Mouse (Mus musculus) mesoderm, embryonic 11.5 days (tissue): ENCODE data around the gene Ikbkg.
"Not testable (repeated sequence)": the region's sequence is repeated elsewhere in the genome, so short reads cannot be mapped to it uniquely, and the experiment has no call there.

Experiments
- DNase-seq: peaks from one replicate; pipeline ENCODE4 v3.0.0-alpha.2; 2012; ENCODE audit warnings: low read depth, low spot score

The Ikbkg gene

DNA sequence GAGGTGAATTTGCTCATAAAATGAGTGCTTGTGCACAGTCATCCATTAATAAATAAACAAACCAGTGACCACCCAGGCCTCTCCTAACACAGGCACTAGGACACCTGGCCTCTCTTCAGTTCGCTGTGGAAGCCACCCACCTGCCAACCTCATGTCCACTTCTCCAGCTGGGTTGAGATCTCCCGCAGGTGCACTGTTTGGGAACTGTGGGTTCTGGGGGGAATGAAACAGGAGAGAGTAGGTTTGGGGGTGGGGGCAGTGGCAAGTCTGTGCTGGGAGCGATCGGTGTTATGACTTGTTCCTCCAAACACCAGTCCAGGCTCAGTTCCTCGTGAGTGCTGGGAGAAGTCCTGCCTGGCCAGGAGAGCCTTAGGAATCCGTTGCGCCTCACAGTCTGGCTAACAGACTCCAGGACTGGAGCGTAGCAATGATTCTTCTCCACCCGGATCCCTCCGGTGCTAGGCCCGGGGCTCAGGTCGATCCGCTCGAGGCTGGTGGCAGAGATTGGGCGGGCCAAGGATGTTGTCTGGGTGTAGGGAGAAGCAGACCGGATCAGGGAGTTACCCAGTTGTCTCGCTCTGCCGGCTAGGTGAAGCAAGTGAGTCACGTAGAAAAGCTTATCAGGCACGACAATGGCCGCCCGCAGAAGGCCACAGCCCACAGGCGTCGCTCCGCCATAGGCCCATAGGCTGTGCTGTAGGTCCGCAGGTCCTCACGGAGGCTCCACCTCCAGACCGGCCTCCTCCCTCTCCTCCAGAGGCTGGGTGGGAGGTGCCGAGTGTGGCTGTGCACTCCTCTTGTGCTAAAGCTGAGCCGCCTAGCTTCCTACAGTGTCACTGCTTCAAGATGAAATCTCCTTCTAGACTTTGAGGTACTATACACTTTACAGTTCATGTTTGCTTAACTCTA lies at the start of gene Ikbkg, which contains the start of gene Fam3a:
Ikbkg (plus strand) TSS at position 756 of the 909 bp plus-strand sequence.
Fam3a (minus strand) TSS at position 738 of the 909 bp plus-strand sequence.
- peak; percentile 88 for DNase-seq

DNA sequence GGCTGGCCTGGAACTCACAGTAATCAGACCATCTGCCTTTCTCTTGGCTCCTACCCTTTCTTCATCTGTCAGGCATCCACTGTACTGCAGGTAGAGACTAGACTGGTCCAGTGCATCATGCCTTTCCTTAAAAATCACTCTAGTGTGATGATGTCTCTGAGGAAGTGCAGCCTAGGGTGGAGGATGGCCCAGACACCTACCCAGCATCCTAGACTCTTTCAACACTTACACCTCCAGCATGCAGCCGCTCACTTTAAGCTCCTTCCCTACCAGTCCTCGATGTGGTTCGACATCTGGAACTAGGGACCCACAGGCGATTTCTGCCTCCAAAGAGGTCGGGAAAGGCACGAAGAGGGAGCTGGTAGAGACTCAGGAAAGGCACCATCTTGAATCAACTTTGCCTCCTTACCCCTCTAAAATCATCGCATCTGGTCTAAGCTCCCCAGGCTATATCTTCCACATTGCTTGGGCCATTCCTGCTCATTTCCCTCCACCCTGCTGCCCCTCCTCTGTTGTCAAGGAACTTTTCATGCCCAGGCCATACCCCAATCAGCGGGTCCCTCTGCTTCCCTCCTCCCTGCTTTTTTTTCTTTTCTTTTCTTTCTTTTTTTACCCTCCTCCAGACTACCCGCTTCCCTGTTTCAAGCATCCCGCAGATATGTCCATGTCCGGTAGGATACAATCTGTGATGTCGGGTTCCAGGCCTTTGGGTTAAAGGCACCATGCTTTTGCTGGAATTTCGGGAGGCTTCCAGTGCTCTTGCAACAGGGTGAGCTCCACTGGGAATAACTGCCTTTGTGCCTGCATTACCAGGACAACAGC lies 40.2 kb upstream of the Ikbkg start:
- DNase-seq = no peak

DNA sequence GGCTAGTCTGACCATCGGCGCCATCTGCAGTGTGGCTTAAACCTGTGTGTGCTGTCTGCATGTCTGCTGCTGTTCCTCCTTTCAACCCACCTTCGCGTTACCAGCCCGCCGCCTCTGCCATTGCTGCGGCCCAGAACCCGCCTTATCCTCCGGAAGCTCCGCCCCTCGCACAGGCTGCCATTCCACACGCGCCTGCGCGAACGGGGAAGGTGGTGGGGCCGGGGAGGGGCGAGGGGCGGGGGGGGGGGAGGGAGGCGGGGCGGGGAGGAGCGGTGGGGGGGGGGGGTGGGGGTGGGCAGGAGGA lies 39.7 kb upstream of the Ikbkg start, which contains the start of gene Lage3:
Lage3 (minus strand) TSS at position 152 of the 304 bp plus-strand sequence.
- DNase-seq = peak; percentile 74

DNA sequence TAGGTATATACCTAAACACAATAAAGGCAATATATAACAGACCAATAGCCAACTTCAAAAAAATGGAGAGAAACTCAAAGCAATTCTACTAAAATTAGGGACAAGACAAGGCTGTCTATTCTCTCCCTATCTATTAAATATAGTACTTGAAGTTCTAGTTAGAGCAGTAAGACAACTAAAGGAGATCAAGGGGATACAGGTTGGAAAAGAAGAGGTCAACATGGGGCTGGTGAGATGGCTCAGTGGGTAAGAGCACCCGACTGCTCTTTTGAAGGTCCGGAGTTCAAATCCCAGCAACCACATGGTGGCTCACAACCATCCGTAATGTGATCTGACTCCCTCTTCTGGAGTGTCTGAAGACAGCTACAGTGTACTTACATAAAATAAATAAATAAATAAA lies 36.0 kb upstream of the Ikbkg start:
- DNase-seq = not testable (repeated sequence)

DNA sequence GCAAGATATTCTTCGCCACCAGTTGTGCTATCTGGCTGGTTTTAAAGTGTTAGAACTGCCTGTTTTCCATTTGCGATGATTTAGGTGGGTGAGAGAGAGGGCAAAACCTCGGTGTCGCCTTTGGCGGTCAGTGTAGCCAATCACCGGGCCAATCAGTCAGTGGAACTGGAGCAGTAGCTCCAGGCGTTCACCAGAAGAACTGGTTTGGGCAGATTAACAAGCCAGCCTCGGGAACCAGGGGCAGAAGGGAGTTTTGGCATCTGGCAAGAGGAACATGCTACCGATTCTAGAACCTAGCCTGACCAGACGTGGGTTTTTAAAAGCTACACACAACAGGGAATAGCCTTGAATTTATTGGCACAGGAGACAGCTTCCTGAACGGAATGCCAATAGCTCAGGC lies 33.9 kb upstream of the Ikbkg start:
- no peak for DNase-seq

DNA sequence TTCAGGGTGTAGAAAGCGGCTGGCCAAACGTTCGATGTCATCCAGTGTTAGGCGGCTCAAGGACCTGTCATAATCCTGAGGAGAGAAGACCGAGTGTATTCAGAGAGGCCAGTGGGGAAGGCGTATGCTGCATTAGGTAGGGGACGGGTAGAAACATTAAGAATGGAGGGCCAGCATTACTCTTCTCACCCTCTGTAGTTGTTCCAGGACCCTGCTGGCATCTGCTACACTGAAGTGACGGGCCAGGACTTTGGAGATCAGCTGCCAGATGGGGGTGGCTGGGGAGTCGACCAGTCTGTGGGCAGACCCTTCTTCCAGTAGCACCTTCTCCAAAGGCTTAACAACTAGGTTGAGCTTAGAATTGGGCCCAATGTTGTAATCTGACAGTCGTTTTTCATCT lies 25.6 kb upstream of the Ikbkg start:
- DNase-seq = no peak

DNA sequence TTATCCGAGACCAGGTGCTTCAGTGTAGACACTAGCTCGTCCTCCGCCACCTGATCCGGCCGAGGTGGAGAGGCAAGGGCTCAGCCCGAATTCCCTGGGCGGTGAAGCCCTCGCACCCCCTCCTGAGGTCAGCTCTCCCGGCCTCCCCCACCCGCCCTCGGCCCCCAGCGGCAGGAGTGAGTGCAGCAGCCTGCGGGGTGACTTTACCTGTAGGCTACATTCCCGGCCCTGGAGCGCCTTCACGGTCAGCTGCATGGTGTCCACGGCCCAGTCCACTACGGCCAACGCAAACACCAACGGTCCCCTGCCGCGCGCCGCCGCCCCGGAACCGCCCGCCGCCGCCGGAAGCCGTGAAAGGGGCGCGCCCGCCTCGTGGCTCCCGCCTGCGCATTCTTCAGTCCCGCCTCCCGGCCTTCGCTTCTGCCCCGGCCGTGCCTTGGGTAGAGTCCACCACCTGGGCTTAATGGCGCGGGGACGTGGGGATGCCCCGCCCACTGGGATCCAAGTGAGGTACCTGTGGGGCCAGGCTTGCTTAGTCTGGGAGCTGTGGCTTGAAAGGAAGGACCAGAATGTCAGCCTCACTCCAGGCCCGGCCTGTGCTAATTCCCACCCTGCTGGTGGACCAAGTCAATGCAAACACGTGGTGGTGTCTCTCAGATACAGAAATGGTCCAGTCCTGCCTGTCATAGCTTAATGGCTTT lies 24.7 kb upstream of the Ikbkg start:
- DNase-seq = peak; percentile 45

DNA sequence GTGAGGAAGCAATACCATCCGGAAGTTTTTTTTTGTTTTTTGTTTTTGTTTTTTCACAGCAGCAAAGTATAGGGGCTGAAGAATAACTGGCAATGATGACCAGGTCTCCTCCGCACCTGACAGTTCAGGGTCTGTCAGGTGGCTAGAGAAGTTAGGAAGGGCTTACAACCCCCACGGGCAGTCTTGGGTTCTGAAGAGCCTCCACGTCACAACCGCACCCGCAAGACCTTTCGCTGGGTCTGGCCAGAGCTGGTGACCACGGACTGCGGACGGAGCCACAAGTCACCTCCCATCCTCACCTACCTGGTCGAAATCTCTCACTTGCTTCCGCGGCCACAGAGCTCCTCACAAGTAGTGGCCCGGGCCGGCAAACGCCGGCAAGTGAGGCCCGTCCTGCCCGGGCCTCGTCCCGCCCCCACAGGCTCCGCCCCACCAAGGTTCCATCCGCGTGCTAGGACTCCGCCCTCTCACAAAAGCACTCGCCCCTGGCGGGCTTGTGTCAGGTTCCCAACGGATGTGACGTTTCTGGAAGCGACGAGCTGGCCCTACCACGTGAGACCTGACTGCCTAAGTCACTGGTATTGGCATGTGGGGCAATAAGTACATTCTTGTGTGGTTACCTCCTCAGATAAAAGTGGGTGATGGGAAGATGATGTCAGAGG lies 20.1 kb upstream of the Ikbkg start, which contains the start of the genes Ubl4a and Slc10a3:
Ubl4a (minus strand) TSS at position 331 of the 662 bp plus-strand sequence.
Slc10a3 (minus strand) TSS at position 462 of the 662 bp plus-strand sequence.
- peak; percentile 88 for DNase-seq

DNA sequence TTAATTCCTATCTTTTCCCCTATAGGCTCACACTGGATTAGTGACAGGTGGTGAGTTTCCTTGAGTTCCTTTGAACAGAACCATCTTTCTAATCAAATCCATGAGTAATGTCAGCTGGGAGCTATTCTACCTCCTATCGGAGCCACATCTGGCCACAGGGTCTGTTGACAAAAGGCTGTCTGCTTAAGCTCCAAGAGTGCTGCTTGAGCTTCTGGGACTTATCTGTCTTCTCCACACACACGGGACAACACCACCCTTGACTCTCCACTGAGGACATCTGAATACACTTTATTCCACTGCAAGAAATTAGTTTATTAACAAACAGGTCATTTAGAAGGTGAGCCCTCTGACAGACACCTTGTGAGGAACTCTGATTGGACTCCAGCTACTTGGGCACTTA lies 8.6 kb upstream of the Ikbkg start:
- no peak for DNase-seq

DNA sequence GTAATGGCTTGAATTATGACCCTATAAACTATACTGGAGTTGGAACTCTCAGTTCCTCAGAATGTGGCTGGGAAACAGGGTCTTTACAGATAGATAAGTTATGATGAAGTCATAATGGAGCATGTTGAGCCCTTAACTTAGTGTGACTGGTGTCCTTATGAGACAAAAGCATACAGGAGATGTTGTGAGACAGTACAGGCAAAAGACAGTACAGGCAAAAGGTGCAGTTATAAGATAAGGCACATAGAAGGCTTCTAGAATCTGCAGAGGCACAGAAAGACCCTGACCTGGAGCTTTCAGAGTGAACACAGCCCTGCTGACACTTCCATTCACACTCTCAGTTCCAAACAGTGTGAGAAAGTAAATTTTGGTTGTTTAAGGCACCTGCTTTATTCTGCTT lies 4.9 kb upstream of the Ikbkg start:
- no peak for DNase-seq

DNA sequence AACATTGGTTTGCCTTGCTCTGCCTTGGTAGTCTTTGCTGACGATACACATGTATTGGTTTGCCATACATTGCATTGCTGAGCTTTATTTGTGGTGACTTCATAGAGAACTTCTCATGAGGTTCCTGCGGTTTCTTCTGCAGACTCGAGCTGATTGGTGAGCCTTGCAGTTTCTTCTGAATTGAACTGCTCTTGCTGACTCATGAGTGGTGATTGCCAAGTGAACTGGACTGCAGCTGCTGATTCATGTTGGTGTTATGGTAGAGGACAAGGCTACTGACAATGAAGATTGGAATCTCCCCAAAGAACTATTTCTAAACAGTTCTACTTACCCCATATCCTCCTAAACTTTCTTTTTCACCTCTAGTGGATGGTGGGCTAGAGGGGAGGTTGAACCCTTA lies 7.0 kb downstream of the Ikbkg start:
- no peak for DNase-seq

DNA sequence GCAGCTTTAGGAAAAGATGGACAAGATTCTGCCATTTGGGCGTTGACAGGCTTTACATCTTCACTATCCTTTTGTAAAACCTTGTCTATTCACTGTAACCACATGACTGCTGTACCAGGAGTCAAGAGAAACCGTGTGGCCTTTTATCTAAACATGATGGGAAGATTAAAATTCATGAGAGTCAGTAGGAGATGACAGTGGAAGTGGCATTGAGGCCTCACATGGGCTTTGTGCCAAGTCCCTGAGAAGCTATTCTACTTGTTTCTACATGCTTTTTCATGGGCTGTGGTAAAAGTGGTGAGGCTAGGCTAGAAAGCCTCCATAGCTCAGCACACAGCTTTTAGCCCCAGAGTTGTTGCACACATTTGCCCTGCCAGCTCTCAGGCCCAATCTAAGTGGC lies 15.2 kb downstream of the Ikbkg start:
- no peak for DNase-seq

DNA sequence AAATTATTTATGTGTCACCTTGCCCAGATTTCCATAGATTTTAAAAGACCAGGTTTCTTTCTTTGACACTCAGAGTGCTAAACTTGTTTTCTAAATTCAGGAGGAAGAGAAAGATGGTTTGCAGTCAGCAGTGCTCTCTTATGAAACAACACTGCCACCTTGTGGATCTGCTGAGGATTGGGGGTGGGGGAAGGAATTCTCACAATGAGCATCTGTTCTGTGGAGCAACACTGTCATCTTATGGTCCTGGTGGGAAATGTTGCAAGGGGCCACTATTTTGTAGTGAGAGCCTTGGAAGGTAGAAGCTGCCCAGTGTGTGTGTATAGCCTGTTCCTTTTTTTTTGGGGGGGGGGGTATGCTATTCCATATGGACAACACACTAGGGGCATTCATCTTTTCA lies 20.3 kb downstream of the Ikbkg start:
- peak; percentile 80 for DNase-seq

DNA sequence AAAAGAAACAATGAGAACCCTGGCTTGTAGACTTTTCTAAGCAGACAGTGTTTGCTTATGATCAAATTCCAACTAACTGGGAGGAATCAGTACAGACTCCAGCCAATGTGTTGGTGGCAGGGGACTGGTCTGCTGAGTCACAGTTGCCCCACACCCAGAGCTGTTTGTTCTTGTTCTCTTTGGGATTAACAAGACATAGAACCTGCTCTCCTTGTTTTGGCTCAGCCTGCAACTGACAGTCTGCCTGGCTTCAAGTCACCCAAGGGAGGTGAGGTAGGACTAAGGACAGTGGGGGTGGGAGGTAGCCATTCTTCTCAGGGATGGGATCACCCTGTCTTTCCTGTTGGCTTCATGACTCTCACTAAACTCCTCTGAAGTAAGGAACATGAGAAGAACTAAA lies 31.4 kb downstream of the Ikbkg start:
- DNase-seq = no peak

DNA sequence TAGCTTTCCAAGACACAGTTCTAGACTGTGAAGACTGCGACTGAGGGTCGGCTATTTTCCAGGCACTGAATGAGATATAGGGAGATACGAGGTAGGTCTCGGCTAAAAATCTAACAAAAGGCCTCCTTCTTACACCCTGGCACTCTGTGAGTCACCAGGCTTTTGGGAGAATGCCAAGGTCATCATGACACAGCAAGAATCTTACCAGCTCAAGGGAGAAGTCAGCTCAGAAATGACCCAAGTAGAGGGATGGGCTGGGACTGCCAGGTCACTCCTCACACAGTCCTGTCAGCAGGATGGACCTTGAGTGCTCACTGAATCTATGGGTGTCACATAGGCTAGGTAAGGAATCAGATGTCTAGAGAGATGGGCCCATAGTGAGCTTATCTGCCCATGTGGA lies 32.1 kb downstream of the Ikbkg start:
- no peak for DNase-seq

DNA sequence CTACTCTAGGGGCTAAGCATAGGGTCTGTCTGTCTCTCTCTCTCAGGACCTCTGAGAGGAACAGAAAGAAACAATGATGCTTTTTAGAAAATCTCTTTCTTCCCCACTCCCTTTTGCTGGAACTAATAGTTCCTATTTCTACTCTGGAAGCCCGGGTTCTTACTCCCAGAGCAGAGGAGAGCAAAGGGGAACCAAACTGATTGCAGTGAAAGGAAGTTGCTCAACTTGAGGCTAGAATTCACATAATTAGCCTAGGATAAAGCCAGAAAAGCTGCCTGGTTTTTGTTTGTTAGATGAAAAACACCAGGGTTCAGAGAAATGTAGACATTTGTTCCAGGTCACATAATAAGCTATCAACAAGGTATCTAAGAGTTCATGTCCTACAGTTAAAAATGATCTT lies 33.2 kb downstream of the Ikbkg start:
- DNase-seq = no peak

DNA sequence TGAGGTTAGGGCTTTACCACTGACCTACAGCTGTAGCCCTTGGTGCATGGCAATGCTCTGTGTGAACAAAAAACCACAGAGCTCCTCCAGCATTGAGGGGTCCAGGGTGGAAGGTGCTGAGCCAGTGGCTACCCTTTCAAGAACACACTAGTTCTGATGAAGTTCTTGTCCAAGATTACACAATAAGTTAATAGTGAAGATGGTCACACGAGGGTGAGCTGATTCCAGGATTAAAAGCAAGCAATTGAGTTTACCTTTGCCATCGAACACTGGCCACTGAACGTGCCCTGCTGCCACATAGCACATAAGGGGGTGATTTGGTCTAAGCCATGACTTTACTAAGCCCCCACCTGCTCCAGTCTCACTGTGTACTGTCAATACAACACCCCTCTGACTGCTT lies 34.0 kb downstream of the Ikbkg start:
- DNase-seq = no peak

DNA sequence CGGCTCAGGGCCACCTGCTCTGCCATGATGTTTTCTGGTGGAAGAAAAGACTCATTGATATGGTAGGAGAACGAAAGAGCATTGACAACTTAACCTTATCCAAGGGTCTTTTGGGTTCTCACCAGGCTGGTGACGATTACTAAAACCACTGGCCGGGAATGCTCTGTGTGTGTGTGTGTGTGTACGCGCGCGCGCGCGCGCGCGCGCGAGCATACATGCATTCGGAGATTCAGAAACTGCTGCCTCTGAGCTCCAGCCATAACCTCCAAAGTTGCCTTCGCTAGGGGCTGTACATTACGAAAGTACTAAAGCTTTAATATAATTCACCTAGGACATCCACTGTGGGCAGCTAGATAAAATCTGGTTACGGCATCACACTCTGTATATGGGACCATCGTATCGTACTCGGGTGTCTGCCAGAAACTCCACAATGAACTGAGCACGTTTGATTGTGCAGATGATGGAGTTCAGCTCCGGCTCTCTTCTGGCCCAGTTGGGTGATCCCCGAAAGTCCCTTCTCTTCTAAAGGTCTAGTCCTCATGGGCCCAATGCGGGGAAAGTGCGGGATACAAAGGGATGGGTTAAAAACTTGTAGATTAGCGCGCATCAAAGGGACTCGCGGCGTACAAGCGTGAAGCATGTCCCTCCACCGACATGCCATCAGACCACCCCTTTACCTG lies 35.2 kb downstream of the Ikbkg start:
- peak; percentile 16 for DNase-seq

DNA sequence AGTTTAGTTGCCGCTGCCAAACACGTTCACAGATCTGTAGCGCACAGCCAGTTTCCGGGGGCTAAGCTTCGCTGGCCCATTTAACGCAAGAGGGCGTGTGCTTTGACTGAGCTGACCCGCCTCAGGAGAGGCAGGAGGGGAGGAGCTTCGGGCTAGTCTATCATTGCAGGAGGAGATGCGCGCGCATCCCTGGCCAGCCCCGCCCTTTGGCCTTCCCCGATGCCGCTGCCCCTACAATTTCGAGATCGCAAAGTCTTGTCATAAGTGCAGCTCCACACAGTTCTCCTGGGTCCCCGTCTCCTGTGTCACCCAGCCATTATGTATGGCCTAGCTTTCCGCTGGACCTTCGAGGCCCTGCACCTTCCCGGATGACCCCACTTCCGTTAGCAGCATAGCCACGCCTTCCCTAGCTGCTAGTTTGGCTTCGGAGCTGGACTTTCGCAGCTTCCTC lies 35.8 kb downstream of the Ikbkg start, which contains the start of gene G6pdx:
G6pdx (minus strand) TSS at position 369 of the 451 bp plus-strand sequence.
- peak; percentile 88 for DNase-seq

DNA sequence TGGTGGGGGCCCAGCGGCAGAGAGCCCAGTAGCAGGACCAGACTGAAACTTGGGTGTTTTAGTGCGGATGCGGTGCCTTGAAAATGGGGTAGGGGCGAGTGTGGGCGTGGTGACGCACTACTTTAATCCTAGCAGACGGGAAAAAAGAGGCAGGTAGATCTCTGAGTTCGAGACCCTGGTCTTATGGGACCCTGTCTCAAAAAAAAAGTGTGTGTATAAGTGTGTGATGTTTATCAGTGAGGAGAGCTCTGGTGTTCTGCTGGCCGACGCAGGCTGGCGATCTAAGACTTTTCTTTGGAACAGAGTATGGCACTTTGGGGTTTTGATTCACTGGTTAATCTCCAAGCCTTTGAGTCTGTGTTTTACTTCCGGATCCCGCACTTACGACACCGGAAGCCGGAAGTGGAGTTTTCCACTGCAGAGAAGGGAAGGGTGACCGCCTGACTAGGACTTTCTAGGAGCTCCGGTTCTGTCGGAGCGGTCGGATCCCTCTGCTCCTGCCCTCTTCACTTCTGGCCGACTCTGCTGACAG lies 36.3 kb downstream of the Ikbkg start:
- DNase-seq = peak; percentile 76
